Mouse (Mus musculus) midbrain, embryonic 11.5 days (tissue): ENCODE measurements around the gene Nabp2. TPM values are rescaled to one million over a fixed set of nuclear protein-coding genes. Genes with fewer than 3 reads are reported as not detected.

Experiments
- ATAC-seq: fragments of 200-750 bp; cut with Nextera tagmentation; 2 replicates; pipeline ENCODE4 v1.8.0; 2017; ENCODE audit warnings: moderate TSS enrichment, moderate library complexity; ENCODE audit not compliant: low FRiP score
- DNase-seq: peaks from one replicate; pipeline ENCODE4 v3.0.0; 2015; ENCODE audit warnings: low spot score; ENCODE audit errors: missing footprints
- H3K27ac ChIP-seq: fragments of 300-500 bp; sonication (generic); 2 replicates; pipeline ENCODE4 v1.5.1; 2014; ENCODE audit warnings: low read depth, low read length
- H3K27me3 ChIP-seq: fragments of 300-500 bp; sonication (generic); 2 replicates; pipeline ENCODE4 v1.6.1; 2014; ENCODE audit warnings: mild to moderate bottlenecking, low read length, moderate library complexity, mixed read lengths; ENCODE audit not compliant: control insufficient read depth, insufficient read depth
- H3K36me3 ChIP-seq: fragments of 300-500 bp; sonication (generic); 2 replicates; pipeline ENCODE4 v1.6.1; 2014; ENCODE audit warnings: mild to moderate bottlenecking, low read length, moderate library complexity, mixed read lengths; ENCODE audit not compliant: control insufficient read depth, insufficient read depth
- H3K4me1 ChIP-seq: fragments of 300-500 bp; sonication (generic); 2 replicates; pipeline ENCODE4 v1.6.1; 2014; ENCODE audit warnings: low read length; ENCODE audit not compliant: control insufficient read depth, insufficient read depth
- H3K4me2 ChIP-seq: fragments of 300-500 bp; sonication (generic); 2 replicates; pipeline ENCODE4 v1.6.1; 2014; ENCODE audit warnings: mild to moderate bottlenecking, moderate library complexity
- H3K4me3 ChIP-seq: fragments of 300-500 bp; sonication (generic); 2 replicates; pipeline ENCODE4 v1.5.1; 2014; ENCODE audit warnings: low read depth, low read length
- H3K9ac ChIP-seq: fragments of 300-500 bp; sonication (generic); 2 replicates; pipeline ENCODE4 v1.6.1; 2014; ENCODE audit warnings: low read length
- H3K9me3 ChIP-seq: fragments of 300-500 bp; sonication (generic); 2 replicates; pipeline ENCODE4 v1.6.1; 2016; ENCODE audit warnings: low read length; ENCODE audit not compliant: control insufficient read depth
- WGBS: fragments of 180-500 bp; shearing (Covaris S2); extraction: QIAGEN DNeasy Blood & Tissue Kit; methylation state at CpG from one replicate; pipeline ENCODE4 v1.1.7; 2014; 5-methylcytosine and 5-hydroxymethylcytosine counted together
- microRNA-seq: library from miRNA; unstranded; fragments of <30 nt; microRNA quantifications from one replicate; pipeline ENCODE4, GENCODE M21; 2017
- polyA plus RNA-seq: library from polyadenylated mRNA; unstranded; fragments of >200 nt; fragmentation: Nextera tagmentation; extraction: Ambion mirVana; gene quantifications from 2 replicates; pipeline ENCODE4 v1.2.1, GENCODE M21; 2014

Gene Nabp2
- polyA plus RNA-seq, 1 experiment from 2014 or later: 154 TPM

DNA sequence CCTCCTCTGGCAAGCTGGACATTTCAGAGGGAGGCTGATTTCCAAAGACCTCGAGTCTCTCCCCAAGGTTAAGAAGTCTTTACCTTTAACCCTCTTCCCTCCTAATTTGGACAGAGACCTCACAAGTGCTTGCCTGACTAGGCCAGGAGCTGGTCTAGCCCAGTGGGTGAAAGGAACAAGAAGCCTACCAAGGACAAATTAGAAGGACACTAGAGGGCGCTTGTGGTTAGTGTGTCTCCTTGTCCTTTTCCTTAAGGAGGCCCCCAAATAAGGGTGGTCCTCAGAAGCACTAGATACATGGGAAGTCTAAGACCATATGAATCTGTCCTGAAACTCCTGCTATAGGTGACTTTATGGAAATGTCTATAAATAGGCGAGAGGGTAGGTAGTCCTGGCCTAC is 48.7 kb downstream of the Nabp2 start:
- peaks cover 32% of the 10 kb centered on the region for H3K36me3 ChIP-seq
- DNase-seq: no peak
- H3K27ac ChIP-seq: no peak overlapping the region
- H3K27me3 ChIP-seq: no peaks in the 10 kb centered on the region
- no peak overlapping the region for H3K4me2 ChIP-seq
- no peaks in the 10 kb centered on the region for H3K9me3 ChIP-seq
- no peak overlapping the region for H3K9ac ChIP-seq
- no peak for ATAC-seq
- H3K4me3 ChIP-seq: no peak overlapping the region
- H3K4me1 ChIP-seq: no peaks in the 10 kb centered on the region
- WGBS: 47% methylated on average over 3 of the region's 3 CpGs

DNA sequence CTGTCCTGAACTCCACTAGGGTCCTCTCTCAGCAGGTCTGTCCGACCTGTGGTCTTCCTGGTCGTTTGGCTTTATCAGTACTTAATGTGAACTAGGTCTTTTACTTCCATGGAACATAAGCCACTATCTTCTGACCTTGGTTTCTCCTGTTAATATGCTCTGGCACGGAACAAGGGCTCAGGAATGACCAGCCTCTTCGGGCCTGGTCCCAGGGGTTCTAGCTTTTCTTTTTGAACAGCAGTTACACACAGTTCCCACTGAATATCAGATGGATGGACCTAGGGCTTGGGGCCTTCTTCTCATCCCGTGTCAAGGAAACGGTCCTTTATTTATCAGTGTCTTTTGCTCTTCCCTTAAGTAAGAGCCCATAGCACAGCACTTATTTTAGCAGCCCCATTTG is 49.5 kb downstream of the Nabp2 start:
- Histone ChIP-seq H3K36me3 (peaks cover 36% of the 10 kb centered on the region), H3K9ac (no peak overlapping the region), H3K4me1 (no peaks in the 10 kb centered on the region), H3K9me3 (no peaks in the 10 kb centered on the region), H3K4me3 (no peak overlapping the region), H3K27ac (no peak overlapping the region), H3K4me2 (no peak overlapping the region), H3K27me3 (no peaks in the 10 kb centered on the region)
- 92% methylated on average over 6 of the region's 6 CpGs for WGBS
- DNase-seq: no peak
- no peak for ATAC-seq

GRCm38 (mm10) chr10:128359226-128359625 is 52.1 kb downstream of the Nabp2 start:
- no peaks in the 10 kb centered on the region for H3K9me3 ChIP-seq
- no peaks in the 10 kb centered on the region for H3K4me1 ChIP-seq
- peaks cover 41% of the 10 kb centered on the region for H3K36me3 ChIP-seq
- H3K27ac ChIP-seq: no peak overlapping the region
- no peak overlapping the region for H3K9ac ChIP-seq
- ATAC-seq: no peak
- no peak overlapping the region for H3K4me3 ChIP-seq
- DNase-seq: no peak
- 93% methylated on average over 6 of the region's 6 CpGs for WGBS
- H3K27me3 ChIP-seq: no peaks in the 10 kb centered on the region
- H3K4me2 ChIP-seq: no peak overlapping the region

- H3K36me3 ChIP-seq: peaks cover 46% of the 10 kb centered on the region
- H3K4me3 ChIP-seq: no peak overlapping the region
- H3K9ac ChIP-seq: no peak overlapping the region
- 59% methylated on average over 2 of the region's 2 CpGs for WGBS
- H3K4me2 ChIP-seq: no peak overlapping the region
- no peak overlapping the region for H3K27ac ChIP-seq
- ATAC-seq: no peak
- no peaks in the 10 kb centered on the region for H3K4me1 ChIP-seq
- H3K27me3 ChIP-seq: no peaks in the 10 kb centered on the region
- DNase-seq: peak; percentile 89
- no peaks in the 10 kb centered on the region for H3K9me3 ChIP-seq
These were observed 52.5 kb downstream of the Nabp2 start for GRCm38 (mm10) chr10:128358796-128359195.

Small RNAs within 50 kb of the gene (microRNA-seq; reads per million reads assigned to microRNA genes)
- gene Gm25361 (not detected), gene Gm26308 (not detected), gene Mir6914 (0.76 reads per million), gene Mir6915 (0.95 reads per million), gene Mir8105 (0.76 reads per million)

Other genes starting within 250 kb of the Nabp2 start
- 19.7 TPM in 2 replicates for gene Rbms2, start 231.2 kb downstream of the Nabp2 start, polyA plus RNA-seq
- 0.72 and 0.82 TPM in 2 replicates for gene Gls2, start 217.0 kb downstream of the Nabp2 start, polyA plus RNA-seq
- gene Spryd4, start 199.7 kb downstream of the Nabp2 start, polyA plus RNA-seq: 25.7 and 27.5 TPM in 2 replicates
- gene Mip, start 185.7 kb downstream of the Nabp2 start, polyA plus RNA-seq: 0.12 TPM in 1 of 2 replicates, not detected in the other
- 48.1 and 52.5 TPM in 2 replicates for gene Timeless, start 179.4 kb downstream of the Nabp2 start, polyA plus RNA-seq
- gene Apon, start 157.4 kb downstream of the Nabp2 start, polyA plus RNA-seq: 0.22 and 0.57 TPM in 2 replicates
- not detected in 2 replicates for gene Apof, start 142.8 kb downstream of the Nabp2 start, polyA plus RNA-seq
- 14.9 and 16.7 TPM in 2 replicates for gene Stat2, start 140.9 kb downstream of the Nabp2 start, polyA plus RNA-seq
- not detected in 2 replicates for gene Il23a, start 112.7 kb downstream of the Nabp2 start, polyA plus RNA-seq
- gene Pan2, start 108.2 kb downstream of the Nabp2 start, polyA plus RNA-seq: 37.2 and 37.5 TPM in 2 replicates
- 222 and 239 TPM in 2 replicates for gene Cnpy2, start 89.0 kb downstream of the Nabp2 start, polyA plus RNA-seq
- 236 and 248 TPM in 2 replicates for gene Cs, start 73.8 kb downstream of the Nabp2 start, polyA plus RNA-seq
- gene Coq10a, start 42.5 kb downstream of the Nabp2 start, polyA plus RNA-seq: 23.1 and 23.4 TPM in 2 replicates
- 7.5 and 8.6 TPM in 2 replicates for gene Ankrd52, start 34.4 kb downstream of the Nabp2 start, polyA plus RNA-seq
- gene Slc39a5, start 10.3 kb downstream of the Nabp2 start, polyA plus RNA-seq: not detected in 2 replicates
- gene Rnf41, start 165 bp upstream of the Nabp2 start, polyA plus RNA-seq: 43.1 and 43.8 TPM in 2 replicates
- 124 and 138 TPM in 2 replicates for gene Smarcc2, start 47.8 kb upstream of the Nabp2 start, polyA plus RNA-seq
- gene Myl6, start 82.7 kb upstream of the Nabp2 start, polyA plus RNA-seq: 683 and 746 TPM in 2 replicates
- gene Myl6b, start 87.2 kb upstream of the Nabp2 start, polyA plus RNA-seq: 3.4 and 3.7 TPM in 2 replicates
- gene Esyt1, start 114.4 kb upstream of the Nabp2 start, polyA plus RNA-seq: 15.6 and 18.1 TPM in 2 replicates
- gene Zc3h10, start 136.3 kb upstream of the Nabp2 start, polyA plus RNA-seq: 16.0 and 19.0 TPM in 2 replicates
- gene Rpl41, start 137.8 kb upstream of the Nabp2 start, polyA plus RNA-seq: 2,670 and 2,991 TPM in 2 replicates
- gene Pa2g4, start 154.5 kb upstream of the Nabp2 start, polyA plus RNA-seq: 241 and 249 TPM in 2 replicates
- gene Erbb3, start 178.2 kb upstream of the Nabp2 start, polyA plus RNA-seq: 0.49 and 0.77 TPM in 2 replicates
- 588 and 638 TPM in 2 replicates for gene Rps26, start 215.3 kb upstream of the Nabp2 start, polyA plus RNA-seq
- gene Ikzf4, start 234.5 kb upstream of the Nabp2 start, polyA plus RNA-seq: 3.8 and 4.2 TPM in 2 replicates